Mouse (Mus musculus) heart, postnatal 0 days (tissue): ENCODE measurements around the gene Hfe. TPM values are rescaled to one million over a fixed set of nuclear protein-coding genes. Genes with fewer than 3 reads are reported as not detected.
"Not testable (repeated sequence)": the region's sequence is repeated elsewhere in the genome, so short reads cannot be mapped to it uniquely, and the experiment has no call there.

Experiments used
- ATAC-seq: fragments of 200-750 bp; cut with Nextera tagmentation; 2 replicates; pipeline ENCODE4 v1.8.0; 2017; ENCODE audit warnings: low read depth, moderate number of reproducible peaks, moderate library complexity; ENCODE audit not compliant: insufficient read depth
- DNase-seq: peaks from one replicate; pipeline ENCODE4 v3.0.0-alpha.2; 2016; ENCODE audit warnings: low spot score
- H3K27ac ChIP-seq: fragments of 300-500 bp; sonication (generic); 2 replicates; pipeline ENCODE4 v1.5.1; 2014; ENCODE audit warnings: low read depth, mild to moderate bottlenecking
- H3K27me3 ChIP-seq: fragments of 300-500 bp; sonication (generic); 2 replicates; pipeline ENCODE4 v1.6.1; 2014; ENCODE audit warnings: low read length, mixed read lengths; ENCODE audit not compliant: control insufficient read depth, insufficient read depth
- H3K36me3 ChIP-seq: fragments of 300-500 bp; sonication (generic); replicated peaks from 2 replicates; pipeline ENCODE4 v1.6.1; 2014; ENCODE audit warnings: low read length, mixed read lengths; ENCODE audit not compliant: control insufficient read depth, insufficient read depth
- H3K4me1 ChIP-seq: fragments of 300-500 bp; sonication (generic); 2 replicates; pipeline ENCODE4 v1.6.1; 2014; ENCODE audit warnings: antibody characterized with exemption; ENCODE audit not compliant: control insufficient read depth, insufficient read depth
- H3K4me2 ChIP-seq: fragments of 300-500 bp; sonication (generic); 2 replicates; pipeline ENCODE4 v1.6.1; 2014; ENCODE audit warnings: low read depth, mild to moderate bottlenecking, low read length, moderate library complexity
- H3K4me3 ChIP-seq: fragments of 300-500 bp; sonication (generic); 2 replicates; pipeline ENCODE4 v1.5.1; 2014; ENCODE audit warnings: low read depth, low read length
- H3K9ac ChIP-seq: fragments of 300-500 bp; sonication (generic); replicated peaks from 2 replicates; pipeline ENCODE4 v1.6.1; 2014; ENCODE audit warnings: low read depth, low read length, mixed read lengths
- H3K9me3 ChIP-seq: fragments of 300-500 bp; sonication (generic); replicated peaks from 2 replicates; pipeline ENCODE4 v1.6.1; 2016; ENCODE audit warnings: low read length; ENCODE audit not compliant: control insufficient read depth
- CTCF ChIP-seq: IDR thresholded peaks from 2 replicates; pipeline ENCODE4 v1.5.1; 2016; ENCODE audit warnings: antibody characterized with exemption, control low read depth, low read depth
- EP300 ChIP-seq: IDR thresholded peaks from 2 replicates; pipeline ENCODE4 v1.6.1; 2016; ENCODE audit warnings: antibody characterized with exemption, low read depth
- WGBS: fragments of 180-500 bp; shearing (Covaris S2); extraction: QIAGEN DNeasy Blood & Tissue Kit; methylation state at CpG from one replicate; pipeline ENCODE4 v1.1.7; 2014; 5-methylcytosine and 5-hydroxymethylcytosine counted together
- polyA plus RNA-seq: library from polyadenylated mRNA; unstranded; fragments of >200 nt; fragmentation: Nextera tagmentation; extraction: Ambion mirVana; gene quantifications from 2 replicates; pipeline ENCODE4 v1.2.1, GENCODE M21; 2015
- total RNA-seq: library from RNA; depleted of rRNA; stranded (reverse); fragments of >200 nt; gene quantifications from 2 replicates; pipeline ENCODE4 v1.2.3, GENCODE M21; 2014; ENCODE audit warnings: low replicate concordance

Gene Hfe
- total and polyA plus RNA-seq, 2 experiments from 2014 or later = 21.4 to 22.3 TPM

- Histone ChIP-seq H3K9me3 (no peaks in the 10 kb centered on the region), H3K4me2 (no peak overlapping the region), H3K9ac (no peak overlapping the region), H3K4me3 (no peak overlapping the region), H3K27me3 (no peaks in the 10 kb centered on the region), H3K4me1 (0 out of 2 replicates have a peak, but pooled peaks cover 8% of the 10 kb centered on the region), H3K36me3 (no peaks in the 10 kb centered on the region), H3K27ac (no peak overlapping the region)
- no peak for DNase-seq
- TF ChIP-seq CTCF (no peak), EP300 (no peak)
- 56% methylated on average over 4 of the region's 4 CpGs for WGBS
- ATAC-seq = no peak
Observed at GRCm38 (mm10) chr13:23724239-23724638, 13.6 kb upstream of the Hfe start.

- not testable (repeated sequence) for H3K9me3 ChIP-seq, H3K36me3 ChIP-seq, H3K4me2 ChIP-seq, DNase-seq, H3K4me3 ChIP-seq, H3K4me1 ChIP-seq, H3K27me3 ChIP-seq, ATAC-seq, H3K9ac ChIP-seq
- 24% methylated on average over 2 of the region's 2 CpGs for WGBS
- 0 out of 2 replicates have a peak overlapping the region, but pooled peaks have one; percentile 36 for H3K27ac ChIP-seq
Observed at GRCm38 (mm10) chr13:23717593-23718245, 7.1 kb upstream of the Hfe start.

GRCm38 (mm10) chr13:23717176-23717575 lies 6.5 kb upstream of the Hfe start:
- ATAC-seq (no peak), DNase-seq (no peak)
- Histone ChIP-seq H3K27me3 (no peaks in the 10 kb centered on the region), H3K4me2 (no peak overlapping the region), H3K4me1 (peaks cover 5% of the 10 kb centered on the region; the same call in 1 of the 2 replicates), H3K9me3 (no peaks in the 10 kb centered on the region), H3K4me3 (no peak overlapping the region), H3K36me3 (no peaks in the 10 kb centered on the region), H3K9ac (no peak overlapping the region), H3K27ac (0 out of 2 replicates have a peak overlapping the region, but pooled peaks have one; percentile 36)
- WGBS = 44% methylated on average over 11 of the region's 11 CpGs
- no peak for TF ChIP-seq EP300
- no peak for TF ChIP-seq CTCF

- Histone ChIP-seq H3K4me3 (no peak overlapping the region), H3K9ac (no peak overlapping the region), H3K27ac (peak overlapping the region; percentile 36), H3K4me1 (peaks cover 5% of the 10 kb centered on the region; the same call in 1 of the 2 replicates), H3K9me3 (no peaks in the 10 kb centered on the region), H3K36me3 (no peaks in the 10 kb centered on the region), H3K4me2 (no peak overlapping the region), H3K27me3 (no peaks in the 10 kb centered on the region)
- 40% methylated on average over 5 of the region's 5 CpGs for WGBS
- DNase-seq (no peak), ATAC-seq (0 out of 2 replicates have a peak, but pooled peaks have one; percentile 27)
- TF ChIP-seq EP300 (no peak), CTCF (no peak)
Observed at GRCm38 (mm10) chr13:23716261-23717042, 5.8 kb upstream of the Hfe start.

GRCm38 (mm10) chr13:23709714-23710373 lies 810 bp downstream of the Hfe start:
- peak overlapping the region; percentile 70 for H3K4me3 ChIP-seq
- H3K4me1 ChIP-seq = peaks cover 4% of the 10 kb centered on the region; the same call in 1 of the 2 replicates
- peak overlapping the region; percentile 83 for H3K27ac ChIP-seq
- H3K27me3 ChIP-seq = no peaks in the 10 kb centered on the region
- TF ChIP-seq EP300 = no peak
- TF ChIP-seq CTCF = no peak
- H3K9ac ChIP-seq = peak overlapping the region; percentile 82
- no peaks in the 10 kb centered on the region for H3K36me3 ChIP-seq
- DNase-seq (no peak), ATAC-seq (no peak; the same call in 1 of the 2 replicates)
- WGBS = 33% methylated on average over 15 of the region's 15 CpGs
- H3K4me2 ChIP-seq = peak overlapping the region; percentile 91
- H3K9me3 ChIP-seq = no peaks in the 10 kb centered on the region
